Mouse (Mus musculus): ENCODE data around the gene Tuba1c.

DNA sequence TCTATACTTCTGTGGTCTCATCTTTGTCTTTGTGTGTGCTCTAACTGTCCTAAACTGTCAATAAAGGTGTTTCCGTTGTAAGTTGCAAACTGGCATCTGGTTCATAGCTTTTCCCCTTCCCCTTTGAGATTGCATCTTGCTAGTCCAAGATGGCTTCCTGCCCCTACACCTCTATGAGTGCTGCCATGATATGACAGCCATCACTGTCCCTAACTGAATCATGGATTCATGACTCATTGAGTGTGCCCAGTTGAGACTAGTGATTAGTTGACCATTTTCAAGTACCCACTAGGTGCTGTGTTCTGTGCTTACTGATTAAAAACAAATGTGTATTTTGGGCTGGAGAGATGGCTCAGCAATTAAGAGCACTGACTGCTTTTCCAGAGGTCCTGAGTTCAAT lies 8.3 kb downstream of the Tuba1c start:
- TF ChIP-seq GATA1 (IDR thresholded peaks at IDR 0.05; ENCODE audit: low read length): no peak
- TF ChIP-seq TAL1 (IDR thresholded peaks at IDR 0.05; ENCODE audit: low read length): no peak

Data from erythroblast, embryonic 14.5 days (primary cell).